Mouse (Mus musculus): Measurements from ENCODE around the gene Gm11168. TPM values are rescaled to one million over a fixed set of nuclear protein-coding genes. Genes with fewer than 3 reads are reported as not detected.
A peak's percentile ranks its signal among the peaks of the same experiment; 100 is the strongest.
"Not testable (repeated sequence)": the region's sequence is repeated elsewhere in the genome, so short reads cannot be mapped to it uniquely, and the experiment has no call there.

Gm11168 gene
- total RNA-seq (2021) = not detected

DNA sequence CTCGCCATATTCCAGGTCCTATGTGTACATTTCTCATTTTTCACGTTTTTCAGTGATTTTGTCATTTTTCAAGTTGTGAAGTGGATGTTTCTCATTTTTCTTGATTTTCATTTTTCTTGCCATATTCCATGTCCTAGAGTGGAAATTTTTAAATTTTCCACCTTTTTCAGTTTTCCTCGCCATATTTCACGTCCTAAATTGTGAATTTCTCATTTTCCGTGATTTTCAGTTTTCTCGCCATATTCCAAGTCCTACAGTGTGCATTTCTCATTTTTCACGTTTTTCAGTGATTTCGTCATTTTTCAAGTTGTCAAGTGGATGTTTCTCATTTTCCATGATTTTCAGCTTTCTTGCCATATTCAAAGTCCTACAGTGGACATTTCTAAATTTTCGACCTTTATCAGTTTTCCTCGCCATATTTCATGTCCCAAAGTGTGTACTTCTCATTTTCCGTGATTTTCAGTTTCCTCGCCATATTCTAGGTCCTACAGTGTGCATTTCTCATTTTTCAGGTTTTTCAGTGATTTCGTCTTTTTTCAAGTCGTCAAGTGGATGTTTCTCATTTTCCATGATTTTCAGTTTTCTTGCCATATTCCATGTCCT is at the start of gene Gm11168:
TSS of gene Gm11168 (plus strand) at position 553 of the 603 bp plus-strand sequence.
- DNase-seq (ENCODE audit: extremely low spot score in 1 of 2, low spot score in 1 of 2) = not testable (repeated sequence)

DNA sequence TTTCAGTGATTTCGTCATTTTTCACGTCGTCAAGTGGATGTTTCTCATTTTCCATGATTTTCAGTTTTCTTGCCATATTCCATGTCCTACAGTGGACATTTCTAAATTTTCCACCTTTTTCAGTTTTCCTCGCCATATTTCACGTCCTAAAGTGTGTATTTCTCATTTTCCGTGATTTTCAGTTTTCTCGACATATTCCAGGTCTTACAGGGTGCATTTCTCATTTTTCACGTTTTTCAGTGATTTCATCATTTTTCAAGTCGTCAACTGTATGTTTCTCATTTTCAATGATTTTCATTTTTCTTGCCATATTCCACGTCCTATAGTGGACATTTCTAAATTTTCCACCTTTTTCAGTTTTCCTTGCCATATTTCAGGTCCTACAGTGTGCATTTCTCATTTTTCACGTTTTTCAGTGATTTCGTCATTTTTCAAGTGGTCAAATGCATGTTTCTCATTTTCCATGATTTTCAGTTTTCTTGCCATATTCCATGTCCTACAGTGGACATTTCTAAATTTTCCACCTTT is 2.6 kb upstream of the Gm11168 start, which contains the start of gene Gm10722:
TSS of gene Gm10722 (plus strand) at position 478 of the 528 bp plus-strand sequence.
- peak in 1 of 2 experiments; percentile 22 for DNase-seq (ENCODE audit: extremely low spot score in 1 of 2, low spot score in 1 of 2)

DNA sequence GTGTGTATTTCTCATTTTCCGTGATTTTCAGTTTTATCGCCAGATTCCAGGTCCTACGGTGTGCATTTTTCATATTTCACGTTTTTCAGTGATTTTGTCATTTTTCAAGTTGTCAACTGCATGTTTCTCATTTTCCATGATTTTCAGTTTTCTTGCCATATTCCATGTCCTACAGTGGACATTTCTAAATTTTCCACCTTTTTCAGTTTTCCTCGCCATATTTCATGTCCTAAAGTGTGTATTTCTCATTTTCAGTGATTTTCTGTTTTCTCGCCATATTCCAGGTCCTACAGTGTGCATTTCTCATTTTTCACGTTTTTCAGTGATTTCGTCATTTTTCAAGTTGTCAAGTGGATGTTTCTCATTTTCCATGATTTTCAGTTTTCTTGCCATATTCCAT is 2.1 kb upstream of the Gm11168 start:
- peak in 1 of 2 experiments; percentile 7 for DNase-seq (ENCODE audit: extremely low spot score in 1 of 2, low spot score in 1 of 2)

DNA sequence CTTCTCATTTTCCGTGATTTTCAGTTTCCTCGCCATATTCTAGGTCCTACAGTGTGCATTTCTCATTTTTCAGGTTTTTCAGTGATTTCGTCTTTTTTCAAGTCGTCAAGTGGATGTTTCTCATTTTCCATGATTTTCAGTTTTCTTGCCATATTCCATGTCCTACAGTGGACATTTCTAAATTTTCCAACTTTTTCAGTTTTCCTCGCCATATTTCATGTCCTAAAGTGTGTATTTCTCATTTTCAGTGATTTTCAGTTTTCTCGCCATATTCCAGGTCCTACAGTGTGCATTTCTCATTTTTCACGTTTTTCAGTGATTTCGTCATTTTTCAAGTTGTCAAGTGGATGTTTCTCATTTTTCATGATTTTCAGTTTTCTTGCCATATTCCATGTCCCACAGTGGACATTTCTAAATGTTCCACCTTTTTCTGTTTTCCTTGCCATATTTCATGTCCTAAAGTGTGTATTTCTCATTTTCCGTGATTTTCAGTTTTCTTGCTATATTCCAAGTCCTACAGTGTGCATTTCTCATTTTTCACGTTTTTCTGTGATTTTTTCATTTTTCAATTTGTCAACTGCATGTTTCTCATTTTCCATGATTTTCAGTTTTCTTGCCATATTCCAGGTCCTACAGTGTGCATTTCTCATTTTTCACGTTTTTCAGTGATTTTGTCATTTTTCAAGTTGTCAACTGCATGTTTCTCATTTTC is 1.0 kb upstream of the Gm11168 start:
- peak; percentile 77 to 98 for DNase-seq (ENCODE audit: extremely low spot score in 1 of 2, low spot score in 1 of 2)

DNA sequence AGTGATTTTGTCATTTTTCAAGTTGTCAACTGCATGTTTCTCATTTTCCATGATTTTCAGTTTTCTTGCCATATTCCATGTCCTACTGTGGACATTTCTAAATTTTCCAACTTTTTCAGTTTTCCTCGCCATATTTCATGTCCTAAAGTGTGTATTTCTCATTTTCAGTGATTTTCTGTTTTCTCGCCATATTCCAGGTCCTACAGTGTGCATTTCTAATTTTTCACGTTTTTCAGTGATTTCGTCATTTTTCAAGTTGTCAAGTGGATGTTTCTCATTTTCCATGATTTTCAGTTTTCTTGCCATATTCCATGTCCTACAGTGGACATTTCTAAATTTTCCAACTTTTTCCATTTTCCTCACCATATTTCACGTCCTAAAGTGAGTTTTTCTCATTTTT is 3.0 kb downstream of the Gm11168 start:
- DNase-seq (ENCODE audit: extremely low spot score in 1 of 2, low spot score in 1 of 2) = not testable (repeated sequence)

DNA sequence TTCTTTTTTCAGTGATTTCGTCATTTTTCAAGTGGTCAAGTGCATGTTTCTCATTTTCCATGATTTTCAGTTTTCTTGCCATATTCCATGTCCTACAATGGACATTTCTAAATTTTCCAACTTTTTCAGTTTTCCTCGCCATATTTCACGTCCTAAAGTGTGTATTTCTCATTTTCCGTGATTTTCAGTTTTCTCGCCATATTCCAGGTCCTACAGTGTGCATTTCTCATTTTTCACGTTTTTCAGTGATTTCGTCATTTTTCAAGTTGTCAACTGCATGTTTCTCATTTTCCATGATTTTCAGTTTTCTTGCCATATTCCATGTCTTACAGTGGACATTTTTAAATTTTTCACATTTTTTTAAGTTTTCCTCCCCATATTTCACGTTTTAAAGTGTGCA is 3.5 kb downstream of the Gm11168 start:
- DNase-seq (ENCODE audit: extremely low spot score in 1 of 2, low spot score in 1 of 2) = peak; percentile 41 to 96

DNA sequence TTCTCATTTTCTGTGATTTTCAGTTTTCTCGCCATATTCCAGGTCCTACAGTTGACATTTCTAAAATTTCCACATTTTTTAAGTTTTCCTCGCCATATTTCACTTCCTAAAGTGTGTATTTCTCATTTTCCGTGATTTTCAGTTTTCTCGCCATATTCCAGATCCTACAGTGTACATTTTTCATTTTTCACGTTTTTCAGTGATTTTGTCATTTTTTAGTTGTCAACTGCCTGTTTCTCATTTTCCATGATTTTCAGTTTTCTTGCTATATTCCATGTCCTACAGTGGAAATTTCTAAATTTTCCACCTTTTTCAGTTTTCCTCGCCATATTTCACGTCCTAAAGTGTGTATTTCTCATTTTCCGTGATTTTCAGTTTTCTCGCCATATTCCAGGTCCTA is 4.1 kb downstream of the Gm11168 start:
- DNase-seq (ENCODE audit: extremely low spot score in 1 of 2, low spot score in 1 of 2) = not testable (repeated sequence)

DNA sequence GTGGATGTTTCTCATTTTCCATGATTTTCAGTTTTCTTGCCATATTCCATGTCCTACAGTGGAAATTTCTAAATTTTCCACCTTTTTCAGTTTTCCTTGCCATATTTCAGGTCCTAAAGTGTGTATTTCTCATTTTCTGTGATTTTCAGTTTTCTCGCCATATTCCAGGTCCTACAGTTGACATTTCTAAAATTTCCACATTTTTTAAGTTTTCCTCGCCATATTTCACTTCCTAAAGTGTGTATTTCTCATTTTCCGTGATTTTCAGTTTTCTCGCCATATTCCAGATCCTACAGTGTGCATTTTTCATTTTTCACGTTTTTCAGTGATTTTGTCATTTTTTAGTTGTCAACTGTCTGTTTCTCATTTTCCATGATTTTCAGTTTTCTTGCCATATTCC is 6.2 kb downstream of the Gm11168 start:
- not testable (repeated sequence) for DNase-seq (ENCODE audit: extremely low spot score in 1 of 2, low spot score in 1 of 2)

DNA sequence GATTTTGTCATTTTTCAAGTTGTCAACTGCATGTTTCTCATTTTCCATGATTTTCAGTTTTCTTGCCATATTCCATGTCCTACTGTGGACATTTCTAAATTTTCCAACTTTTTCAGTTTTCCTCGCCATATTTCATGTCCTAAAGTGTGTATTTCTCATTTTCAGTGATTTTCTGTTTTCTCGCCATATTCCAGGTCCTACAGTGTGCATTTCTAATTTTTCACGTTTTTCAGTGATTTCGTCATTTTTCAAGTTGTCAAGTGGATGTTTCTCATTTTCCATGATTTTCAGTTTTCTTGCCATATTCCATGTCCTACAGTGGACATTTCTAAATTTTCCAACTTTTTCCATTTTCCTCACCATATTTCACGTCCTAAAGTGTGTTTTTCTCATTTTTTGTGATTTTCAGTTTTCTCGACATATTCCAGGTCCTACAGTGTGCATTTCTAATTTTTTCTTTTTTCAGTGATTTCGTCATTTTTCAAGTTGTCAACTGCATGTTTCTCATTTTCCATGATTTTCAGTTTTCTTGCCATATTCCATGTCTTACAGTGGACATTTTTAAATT is 9.0 kb downstream of the Gm11168 start:
- DNase-seq (ENCODE audit: extremely low spot score in 1 of 2, low spot score in 1 of 2) = not testable (repeated sequence)

DNA sequence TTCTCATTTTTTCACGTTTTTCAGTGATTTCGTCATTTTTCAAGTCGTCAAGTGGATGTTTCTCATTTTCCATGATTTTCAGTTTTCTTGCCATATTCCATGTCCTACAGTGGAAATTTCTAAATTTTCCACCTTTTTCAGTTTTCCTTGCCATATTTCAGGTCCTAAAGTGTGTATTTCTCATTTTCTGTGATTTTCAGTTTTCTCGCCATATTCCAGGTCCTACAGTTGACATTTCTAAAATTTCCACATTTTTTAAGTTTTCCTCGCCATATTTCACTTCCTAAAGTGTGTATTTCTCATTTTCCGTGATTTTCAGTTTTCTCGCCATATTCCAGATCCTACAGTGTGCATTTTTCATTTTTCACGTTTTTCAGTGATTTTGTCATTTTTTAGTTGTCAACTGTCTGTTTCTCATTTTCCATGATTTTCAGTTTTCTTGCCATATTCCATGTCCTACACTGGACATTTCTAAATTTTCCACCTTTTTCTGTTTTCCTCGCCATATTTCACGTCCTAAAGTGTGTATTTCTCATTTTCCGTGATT is 9.7 kb downstream of the Gm11168 start, which contains the start of gene Gm10721:
TSS of gene Gm10721 (plus strand) at position 408 of the 547 bp plus-strand sequence.
- not testable (repeated sequence) for DNase-seq (ENCODE audit: extremely low spot score in 1 of 2, low spot score in 1 of 2)

DNA sequence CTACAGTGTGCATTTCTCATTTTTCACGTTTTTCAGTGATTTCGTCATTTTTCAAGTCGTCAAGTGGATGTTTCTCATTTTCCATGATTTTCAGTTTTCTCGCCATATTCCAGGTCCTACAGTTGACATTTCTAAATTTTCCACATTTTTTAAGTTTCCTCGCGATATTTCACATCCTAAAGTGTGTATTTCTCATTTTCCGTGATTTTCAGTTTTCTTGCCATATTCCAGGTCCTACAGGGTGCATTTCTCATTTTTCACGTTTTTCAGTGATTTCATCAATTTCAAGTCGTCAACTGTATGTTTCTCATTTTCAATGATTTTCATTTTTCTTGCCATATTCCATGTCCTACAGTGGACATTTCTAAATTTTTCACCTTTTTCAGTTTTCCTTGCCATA is 12.2 kb downstream of the Gm11168 start, which contains the start of gene Gm10720:
TSS of gene Gm10720 (plus strand) at position 301 of the 400 bp plus-strand sequence.
- not testable (repeated sequence) for DNase-seq (ENCODE audit: extremely low spot score in 1 of 2, low spot score in 1 of 2)

DNA sequence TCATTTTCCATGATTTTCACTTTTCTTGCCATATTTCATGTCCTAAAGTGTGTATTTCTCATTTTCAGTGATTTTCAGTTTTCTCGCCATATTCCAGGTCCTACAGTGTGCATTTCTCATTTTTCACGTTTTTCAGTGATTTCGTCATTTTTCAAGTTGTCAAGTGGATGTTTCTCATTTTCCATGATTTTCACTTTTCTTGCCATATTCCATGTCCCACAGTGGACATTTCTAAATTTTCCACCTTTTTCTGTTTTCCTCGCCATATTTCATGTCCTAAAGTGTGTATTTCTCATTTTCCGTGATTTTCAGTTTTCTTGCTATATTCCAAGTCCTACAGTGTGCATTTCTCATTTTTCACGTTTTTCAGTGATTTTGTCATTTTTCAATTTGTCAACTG is 12.8 kb downstream of the Gm11168 start:
- not testable (repeated sequence) for DNase-seq (ENCODE audit: extremely low spot score in 1 of 2, low spot score in 1 of 2)

DNA sequence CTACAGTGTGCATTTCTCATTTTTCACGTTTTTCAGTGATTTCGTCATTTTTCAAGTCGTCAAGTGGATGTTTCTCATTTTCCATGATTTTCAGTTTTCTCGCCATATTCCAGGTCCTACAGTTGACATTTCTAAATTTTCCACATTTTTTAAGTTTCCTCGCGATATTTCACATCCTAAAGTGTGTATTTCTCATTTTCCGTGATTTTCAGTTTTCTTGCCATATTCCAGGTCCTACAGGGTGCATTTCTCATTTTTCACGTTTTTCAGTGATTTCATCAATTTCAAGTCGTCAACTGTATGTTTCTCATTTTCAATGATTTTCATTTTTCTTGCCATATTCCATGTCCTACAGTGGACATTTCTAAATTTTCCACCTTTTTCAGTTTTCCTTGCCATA is 14.0 kb downstream of the Gm11168 start, which contains the start of gene Gm10719:
TSS of gene Gm10719 (plus strand) at position 301 of the 400 bp plus-strand sequence.
- DNase-seq (ENCODE audit: extremely low spot score in 1 of 2, low spot score in 1 of 2) = not testable (repeated sequence)

DNA sequence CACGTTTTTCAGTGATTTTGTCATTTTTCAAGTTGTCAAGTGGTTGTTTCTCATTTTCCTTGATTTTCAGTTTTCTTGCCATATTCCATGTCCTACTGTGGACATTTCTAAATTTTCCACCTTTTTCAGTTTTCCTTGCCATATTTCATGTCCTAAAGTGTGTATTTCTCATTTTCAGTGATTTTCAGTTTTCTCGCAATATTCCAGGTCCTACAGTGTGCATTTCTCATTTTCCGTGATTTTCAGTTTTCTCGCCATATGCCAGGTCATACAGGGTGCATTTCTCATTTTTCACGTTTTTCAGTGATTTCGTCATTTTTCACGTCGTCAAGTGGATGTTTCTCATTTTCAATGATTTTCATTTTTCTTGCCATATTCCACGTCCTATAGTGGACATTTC is 15.8 kb downstream of the Gm11168 start:
- DNase-seq (ENCODE audit: extremely low spot score in 1 of 2, low spot score in 1 of 2) = peak; percentile 11 to 64

DNA sequence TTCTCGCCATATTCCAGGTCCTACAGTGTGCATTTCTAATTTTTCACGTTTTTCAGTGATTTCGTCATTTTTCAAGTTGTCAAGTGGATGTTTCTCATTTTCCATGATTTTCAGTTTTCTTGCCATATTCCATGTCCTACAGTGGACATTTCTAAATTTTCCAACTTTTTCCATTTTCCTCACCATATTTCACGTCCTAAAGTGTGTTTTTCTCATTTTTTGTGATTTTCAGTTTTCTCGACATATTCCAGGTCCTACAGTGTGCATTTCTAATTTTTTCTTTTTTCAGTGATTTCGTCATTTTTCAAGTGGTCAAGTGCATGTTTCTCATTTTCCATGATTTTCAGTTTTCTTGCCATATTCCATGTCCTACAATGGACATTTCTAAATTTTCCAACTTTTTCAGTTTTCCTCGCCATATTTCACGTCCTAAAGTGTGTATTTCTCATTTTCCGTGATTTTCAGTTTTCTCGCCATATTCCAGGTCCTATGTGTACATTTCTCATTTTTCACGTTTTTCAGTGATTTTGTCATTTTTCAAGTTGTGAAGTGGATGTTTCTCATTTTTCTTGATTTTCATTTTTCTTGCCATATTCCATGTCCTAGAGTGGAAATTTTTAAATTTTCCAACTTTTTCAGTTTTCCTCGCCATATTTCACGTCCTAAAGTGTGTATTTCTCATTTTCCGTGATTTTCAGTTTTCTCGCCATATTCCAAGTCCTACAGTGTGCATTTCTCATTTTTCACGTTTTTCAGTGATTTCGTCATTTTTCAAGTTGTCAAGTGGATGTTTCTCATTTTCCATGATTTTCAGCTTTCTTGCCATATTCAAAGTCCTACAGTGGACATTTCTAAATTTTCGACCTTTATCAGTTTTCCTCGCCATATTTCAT is 16.9 kb downstream of the Gm11168 start:
- DNase-seq (ENCODE audit: extremely low spot score in 1 of 2, low spot score in 1 of 2) = peak; percentile 18 to 25

DNA sequence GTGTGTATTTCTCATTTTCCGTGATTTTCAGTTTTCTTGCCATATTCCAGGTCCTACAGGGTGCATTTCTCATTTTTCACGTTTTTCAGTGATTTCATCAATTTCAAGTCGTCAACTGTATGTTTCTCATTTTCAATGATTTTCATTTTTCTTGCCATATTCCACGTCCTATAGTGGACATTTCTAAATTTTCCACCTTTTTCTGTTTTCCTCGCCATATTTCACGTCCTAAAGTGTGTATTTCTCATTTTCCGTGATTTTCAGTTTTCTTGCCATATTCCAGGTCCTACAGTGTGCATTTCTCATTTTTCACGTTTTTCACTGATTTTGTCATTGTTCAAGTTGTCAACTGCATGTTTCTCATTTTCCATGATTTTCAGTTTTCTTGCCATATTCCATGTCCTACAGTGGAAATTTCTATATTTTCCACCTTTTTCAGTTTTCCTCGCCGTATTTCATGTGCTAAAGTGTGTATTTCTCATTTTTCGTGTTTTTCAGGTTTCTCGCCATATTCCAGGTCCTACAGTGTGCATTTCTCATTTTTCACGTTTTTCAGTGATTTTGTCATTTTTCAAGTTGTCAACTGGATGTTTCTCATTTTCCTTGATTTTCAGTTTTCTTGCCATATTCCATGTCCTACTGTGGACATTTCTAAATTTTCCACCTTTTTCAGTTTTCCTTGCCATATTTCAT is 19.3 kb downstream of the Gm11168 start:
- peak; percentile 40 to 49 for DNase-seq (ENCODE audit: extremely low spot score in 1 of 2, low spot score in 1 of 2)

DNA sequence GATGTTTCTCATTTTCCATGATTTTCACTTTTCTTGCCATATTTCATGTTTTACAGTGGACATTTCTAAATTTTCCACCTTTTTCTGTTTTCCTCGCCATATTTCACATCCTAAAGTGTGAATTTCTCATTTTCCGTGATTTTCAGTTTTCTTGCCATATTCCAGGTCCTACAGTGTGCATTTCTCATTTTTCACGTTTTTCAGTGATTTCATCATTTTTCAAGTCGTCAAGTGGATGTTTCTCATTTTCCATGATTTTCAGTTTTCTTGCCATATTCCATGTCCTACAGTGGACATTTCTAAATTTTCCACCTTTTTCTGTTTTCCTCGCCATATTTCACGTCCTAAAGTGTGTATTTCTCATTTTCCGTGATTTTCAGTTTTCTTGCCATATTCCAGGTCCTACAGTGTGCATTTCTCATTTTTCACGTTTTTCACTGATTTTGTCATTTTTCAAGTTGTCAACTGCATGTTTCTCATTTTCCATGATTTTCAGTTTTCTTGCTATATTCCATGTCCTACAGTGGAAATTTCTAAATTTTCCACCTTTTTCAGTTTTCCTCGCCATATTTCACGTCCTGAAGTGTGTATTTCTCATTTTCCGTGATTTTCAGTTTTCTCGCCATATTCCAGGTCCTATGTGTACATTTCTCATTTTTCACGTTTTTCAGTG is 20.3 kb downstream of the Gm11168 start, which contains the start of gene Gm10718:
TSS of gene Gm10718 (plus strand) at position 236 of the 673 bp plus-strand sequence.
- DNase-seq (ENCODE audit: extremely low spot score in 1 of 2, low spot score in 1 of 2) = peak in 1 of 2 experiments; percentile 4

DNA sequence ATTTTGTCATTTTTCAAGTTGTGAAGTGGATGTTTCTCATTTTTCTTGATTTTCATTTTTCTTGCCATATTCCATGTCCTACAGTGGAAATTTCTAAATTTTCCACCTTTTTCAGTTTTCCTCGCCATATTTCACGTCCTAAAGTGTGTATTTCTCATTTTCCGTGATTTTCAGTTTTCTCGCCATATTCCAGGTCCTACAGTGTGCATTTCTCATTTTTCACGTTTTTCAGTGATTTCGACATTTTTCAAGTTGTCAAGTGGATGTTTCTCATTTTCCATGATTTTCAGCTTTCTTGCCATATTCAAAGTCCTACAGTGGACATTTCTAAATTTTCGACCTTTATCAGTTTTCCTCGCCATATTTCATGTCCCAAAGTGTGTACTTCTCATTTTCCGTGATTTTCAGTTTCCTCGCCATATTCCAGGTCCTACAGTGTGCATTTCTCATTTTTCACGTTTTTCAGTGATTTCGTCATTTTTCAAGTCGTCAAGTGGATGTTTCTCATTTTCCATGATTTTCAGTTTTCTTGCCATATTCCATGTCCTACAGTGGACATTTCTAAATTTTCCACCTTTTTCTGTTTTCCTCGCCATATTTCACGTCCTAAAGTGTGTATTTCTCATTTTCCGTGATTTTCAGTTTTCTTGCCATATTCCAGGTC is 21.0 kb downstream of the Gm11168 start:
- peak; percentile 38 to 83 for DNase-seq (ENCODE audit: extremely low spot score in 1 of 2, low spot score in 1 of 2)

All from layer of hippocampus, postnatal 25 days (tissue).